Mouse (Mus musculus) hindbrain, embryonic 10.5 days (tissue): ENCODE measurements around the gene Kcng1. TPM values are rescaled to one million over a fixed set of nuclear protein-coding genes. Genes with fewer than 3 reads are reported as not detected.

Source experiments
- DNase-seq: peaks from one replicate; pipeline ENCODE4 v3.0.0-alpha.2; 2017; ENCODE audit warnings: low spot score
- H3K27ac ChIP-seq: fragments of 300-500 bp; sonication (generic); 2 replicates; pipeline ENCODE4 v1.5.1; 2016; ENCODE audit warnings: mild to moderate bottlenecking, moderate library complexity
- H3K27me3 ChIP-seq: fragments of 300-500 bp; sonication (generic); 2 replicates; pipeline ENCODE4 v1.6.1; 2016; ENCODE audit warnings: mild to moderate bottlenecking; ENCODE audit not compliant: poor library complexity, insufficient read depth, severe bottlenecking
- H3K36me3 ChIP-seq: fragments of 300-500 bp; sonication (generic); 2 replicates; pipeline ENCODE4 v1.6.1; 2016; ENCODE audit warnings: mild to moderate bottlenecking, moderate library complexity
- H3K4me1 ChIP-seq: fragments of 300-500 bp; sonication (generic); replicated peaks from 2 replicates; pipeline ENCODE4 v1.6.1; 2016; ENCODE audit warnings: mild to moderate bottlenecking
- H3K4me3 ChIP-seq: fragments of 300-500 bp; sonication (generic); 2 replicates; pipeline ENCODE4 v1.5.1; 2016; ENCODE audit warnings: mild to moderate bottlenecking, moderate library complexity
- H3K9me3 ChIP-seq: fragments of 300-500 bp; sonication (generic); 2 replicates; pipeline ENCODE4 v1.6.1; 2016; ENCODE audit warnings: mild to moderate bottlenecking, moderate library complexity
- WGBS: fragments of 180-500 bp; shearing (Covaris S2); methylation state at CpG from one replicate; pipeline ENCODE4 v1.1.7; 2016; 5-methylcytosine and 5-hydroxymethylcytosine counted together
- polyA plus RNA-seq: library from polyadenylated mRNA; unstranded; fragments of >200 nt; fragmentation: Nextera tagmentation; extraction: Ambion mirVana; gene quantifications from 2 replicates; pipeline ENCODE4 v1.2.1, GENCODE M21; 2016

The Kcng1 gene
- 2.2 and 3.2 TPM in 2 replicates for polyA plus RNA-seq

GRCm38 (mm10) chr2:168281582-168281981 is at the start of gene Kcng1:
Gene Kcng1, minus strand, starts transcription at chr2:168281736.
- Histone ChIP-seq H3K27ac (peak within 1 kb of the TSS; percentile 79), H3K27me3 (peaks cover 85% of the 10 kb centered on the region), H3K9me3 (peaks cover 7% of the 10 kb centered on the region), H3K4me3 (peak within 1 kb of the TSS; percentile 69), H3K36me3 (no peaks in the 10 kb centered on the region), H3K4me1 (peaks cover 45% of the 10 kb centered on the region)
- DNase-seq = no peak
- 8% methylated on average over 12 of the region's 12 CpGs for WGBS

GRCm38 (mm10) chr2:168330421-168331070 is 49.0 kb upstream of the Kcng1 start:
- no peak overlapping the region for H3K4me3 ChIP-seq
- peaks cover 5% of the 10 kb centered on the region for H3K27me3 ChIP-seq
- WGBS = 63% methylated on average over 11 of the region's 11 CpGs
- no peaks in the 10 kb centered on the region for H3K36me3 ChIP-seq
- no peak overlapping the region for H3K27ac ChIP-seq
- no peak for DNase-seq
- H3K9me3 ChIP-seq = no peaks in the 10 kb centered on the region
- peaks cover 29% of the 10 kb centered on the region for H3K4me1 ChIP-seq

- Histone ChIP-seq H3K4me1 (no peaks in the 10 kb centered on the region; the same call in 1 of the 2 replicates), H3K4me3 (no peak overlapping the region), H3K36me3 (no peaks in the 10 kb centered on the region), H3K27me3 (peaks cover 7% of the 10 kb centered on the region; the same call in 1 of the 2 replicates), H3K9me3 (no peaks in the 10 kb centered on the region), H3K27ac (no peak overlapping the region)
- WGBS = 71% methylated on average over 10 of the region's 10 CpGs
- DNase-seq = no peak
These were observed 40.3 kb upstream of the Kcng1 start for GRCm38 (mm10) chr2:168321716-168322374.

GRCm38 (mm10) chr2:168320388-168321182 is 39.0 kb upstream of the Kcng1 start:
- DNase-seq = no peak
- H3K27ac ChIP-seq = no peak overlapping the region
- peaks cover 10% of the 10 kb centered on the region; the same call in 1 of the 2 replicates for H3K4me1 ChIP-seq
- peaks cover 10% of the 10 kb centered on the region for H3K27me3 ChIP-seq
- no peak overlapping the region for H3K4me3 ChIP-seq
- 87% methylated on average over 17 of the region's 17 CpGs for WGBS
- no peaks in the 10 kb centered on the region for H3K9me3 ChIP-seq
- no peaks in the 10 kb centered on the region for H3K36me3 ChIP-seq

GRCm38 (mm10) chr2:168314646-168315446 is 33.3 kb upstream of the Kcng1 start:
- Histone ChIP-seq H3K4me1 (peaks cover 33% of the 10 kb centered on the region), H3K4me3 (no peak overlapping the region), H3K36me3 (no peaks in the 10 kb centered on the region), H3K9me3 (no peaks in the 10 kb centered on the region), H3K27ac (0 out of 2 replicates have a peak overlapping the region, but pooled peaks have one; percentile 41), H3K27me3 (peaks cover 10% of the 10 kb centered on the region)
- 61% methylated on average over 16 of the region's 16 CpGs for WGBS
- no peak for DNase-seq

- no peak overlapping the region for H3K27ac ChIP-seq
- peaks cover 33% of the 10 kb centered on the region for H3K4me1 ChIP-seq
- H3K27me3 ChIP-seq = peaks cover 7% of the 10 kb centered on the region; the same call in 1 of the 2 replicates
- WGBS = 47% methylated on average over 4 of the region's 4 CpGs
- H3K36me3 ChIP-seq = no peaks in the 10 kb centered on the region
- no peak overlapping the region for H3K4me3 ChIP-seq
- no peak for DNase-seq
- no peaks in the 10 kb centered on the region for H3K9me3 ChIP-seq
These were observed 31.0 kb upstream of the Kcng1 start for GRCm38 (mm10) chr2:168312504-168312903.

GRCm38 (mm10) chr2:168311006-168311405 is 29.5 kb upstream of the Kcng1 start:
- Histone ChIP-seq H3K27me3 (0 out of 2 replicates have a peak, but pooled peaks cover 4% of the 10 kb centered on the region), H3K4me1 (peaks cover 27% of the 10 kb centered on the region), H3K9me3 (no peaks in the 10 kb centered on the region), H3K4me3 (no peak overlapping the region), H3K36me3 (no peaks in the 10 kb centered on the region), H3K27ac (no peak overlapping the region)
- WGBS = 94% methylated on average over 16 of the region's 16 CpGs
- no peak for DNase-seq

- 82% methylated on average over 7 of the region's 7 CpGs for WGBS
- no peak overlapping the region for H3K4me3 ChIP-seq
- no peaks in the 10 kb centered on the region for H3K9me3 ChIP-seq
- DNase-seq = no peak
- no peak overlapping the region for H3K27ac ChIP-seq
- H3K4me1 ChIP-seq = peaks cover 7% of the 10 kb centered on the region
- no peaks in the 10 kb centered on the region for H3K36me3 ChIP-seq
- 0 out of 2 replicates have a peak, but pooled peaks cover 6% of the 10 kb centered on the region for H3K27me3 ChIP-seq
These were observed 27.4 kb upstream of the Kcng1 start for GRCm38 (mm10) chr2:168308916-168309315.

- H3K36me3 ChIP-seq = no peaks in the 10 kb centered on the region
- no peak for DNase-seq
- H3K9me3 ChIP-seq = no peaks in the 10 kb centered on the region
- H3K4me3 ChIP-seq = no peak overlapping the region
- 86% methylated on average over 8 of the region's 8 CpGs for WGBS
- peaks cover 15% of the 10 kb centered on the region for H3K27me3 ChIP-seq
- no peak overlapping the region for H3K27ac ChIP-seq
- H3K4me1 ChIP-seq = no peaks in the 10 kb centered on the region; the same call in 1 of the 2 replicates
These were observed 18.1 kb upstream of the Kcng1 start for GRCm38 (mm10) chr2:168299650-168300049.

- H3K9me3 ChIP-seq = no peaks in the 10 kb centered on the region
- WGBS = 83% methylated on average over 10 of the region's 10 CpGs
- H3K4me1 ChIP-seq = peaks cover 22% of the 10 kb centered on the region
- no peaks in the 10 kb centered on the region for H3K36me3 ChIP-seq
- no peak overlapping the region for H3K27ac ChIP-seq
- H3K4me3 ChIP-seq = no peak overlapping the region
- peaks cover 11% of the 10 kb centered on the region; the same call in 1 of the 2 replicates for H3K27me3 ChIP-seq
- no peak for DNase-seq
These were observed 15.0 kb upstream of the Kcng1 start for GRCm38 (mm10) chr2:168296530-168296929.

GRCm38 (mm10) chr2:168292521-168292920 is 11.0 kb upstream of the Kcng1 start:
- Histone ChIP-seq H3K27ac (peak overlapping the region; percentile 68; the same call in 1 of the 2 replicates), H3K27me3 (0 out of 2 replicates have a peak, but pooled peaks cover 6% of the 10 kb centered on the region), H3K9me3 (0 out of 2 replicates have a peak, but pooled peaks cover 9% of the 10 kb centered on the region), H3K4me1 (peaks cover 31% of the 10 kb centered on the region), H3K36me3 (no peaks in the 10 kb centered on the region), H3K4me3 (no peak overlapping the region)
- 28% methylated on average over 6 of the region's 6 CpGs for WGBS
- no peak for DNase-seq

- H3K9me3 ChIP-seq = 0 out of 2 replicates have a peak, but pooled peaks cover 9% of the 10 kb centered on the region
- no peaks in the 10 kb centered on the region for H3K36me3 ChIP-seq
- peaks cover 34% of the 10 kb centered on the region for H3K4me1 ChIP-seq
- WGBS = 10% methylated on average over 10 of the region's 10 CpGs
- H3K27me3 ChIP-seq = 0 out of 2 replicates have a peak, but pooled peaks cover 6% of the 10 kb centered on the region
- no peak overlapping the region for H3K4me3 ChIP-seq
- peak; percentile 61 for DNase-seq
- H3K27ac ChIP-seq = peak overlapping the region; percentile 68
These were observed 10.5 kb upstream of the Kcng1 start for GRCm38 (mm10) chr2:168292041-168292440.
